Mouse (Mus musculus) hindbrain, postnatal 0 days (tissue): Measurements from ENCODE around the gene Vdr. TPM values are rescaled to one million over a fixed set of nuclear protein-coding genes. Genes with fewer than 3 reads are reported as not detected.
A peak's percentile ranks its signal among the peaks of the same experiment; 100 is the strongest.

Experiments
- ATAC-seq: fragments of 200-750 bp; cut with Nextera tagmentation; 2 replicates; pipeline ENCODE4 v1.8.0; 2017; ENCODE audit warnings: mild to moderate bottlenecking, moderate TSS enrichment, moderate library complexity
- DNase-seq: peaks from one replicate; pipeline ENCODE4 v3.0.0-alpha.2; 2015; ENCODE audit warnings: low spot score
- H3K27ac ChIP-seq: fragments of 300-500 bp; sonication (generic); 2 replicates; pipeline ENCODE4 v1.5.1; 2014; ENCODE audit warnings: mild to moderate bottlenecking
- H3K27me3 ChIP-seq: fragments of 300-500 bp; sonication (generic); 2 replicates; pipeline ENCODE4 v1.6.1; 2014; ENCODE audit warnings: low read length, mixed read lengths; ENCODE audit not compliant: insufficient read depth
- H3K36me3 ChIP-seq: fragments of 300-500 bp; sonication (generic); 2 replicates; pipeline ENCODE4 v1.6.1; 2014; ENCODE audit warnings: low read length, mixed read lengths; ENCODE audit not compliant: insufficient read depth
- H3K4me1 ChIP-seq: fragments of 300-500 bp; sonication (generic); 2 replicates; pipeline ENCODE4 v1.6.1; 2014; ENCODE audit warnings: antibody characterized with exemption, low read length, mixed read lengths; ENCODE audit not compliant: insufficient read depth
- H3K4me2 ChIP-seq: fragments of 300-500 bp; sonication (generic); 2 replicates; pipeline ENCODE4 v1.6.1; 2014; ENCODE audit warnings: low read depth, mild to moderate bottlenecking, low read length, moderate library complexity, mixed read lengths
- H3K4me3 ChIP-seq: fragments of 300-500 bp; sonication (generic); 2 replicates; pipeline ENCODE4 v1.5.1; 2014; ENCODE audit warnings: low read length
- H3K9ac ChIP-seq: fragments of 300-500 bp; sonication (generic); replicated peaks from 2 replicates; pipeline ENCODE4 v1.6.1; 2014; ENCODE audit warnings: mild to moderate bottlenecking, low read length, moderate library complexity, mixed read lengths
- H3K9me3 ChIP-seq: fragments of 300-500 bp; sonication (generic); 2 replicates; pipeline ENCODE4 v1.6.1; 2016; ENCODE audit warnings: low read length, mixed read lengths
- CTCF ChIP-seq: IDR thresholded peaks from 2 replicates; pipeline ENCODE4 v1.5.1; 2016; ENCODE audit warnings: antibody characterized with exemption, control low read depth, low read depth
- WGBS: fragments of 180-500 bp; shearing (Covaris S2); extraction: QIAGEN DNeasy Blood & Tissue Kit; methylation state at CpG from one replicate; pipeline ENCODE4 v1.1.7; 2014; 5-methylcytosine and 5-hydroxymethylcytosine counted together
- polyA plus RNA-seq: library from polyadenylated mRNA; unstranded; fragments of >200 nt; fragmentation: Nextera tagmentation; extraction: Ambion mirVana; gene quantifications from 2 replicates; pipeline ENCODE4 v1.2.1, GENCODE M21; 2015
- total RNA-seq: library from RNA; depleted of rRNA; stranded (reverse); fragments of >200 nt; gene quantifications from 2 replicates; pipeline ENCODE4 v1.2.3, GENCODE M21; 2014; rRNA removed

Gene Vdr
- total RNA-seq: 0.26 and 0.29 TPM in 2 replicates
- 0.38 and 0.76 TPM in 2 replicates for polyA plus RNA-seq

DNA sequence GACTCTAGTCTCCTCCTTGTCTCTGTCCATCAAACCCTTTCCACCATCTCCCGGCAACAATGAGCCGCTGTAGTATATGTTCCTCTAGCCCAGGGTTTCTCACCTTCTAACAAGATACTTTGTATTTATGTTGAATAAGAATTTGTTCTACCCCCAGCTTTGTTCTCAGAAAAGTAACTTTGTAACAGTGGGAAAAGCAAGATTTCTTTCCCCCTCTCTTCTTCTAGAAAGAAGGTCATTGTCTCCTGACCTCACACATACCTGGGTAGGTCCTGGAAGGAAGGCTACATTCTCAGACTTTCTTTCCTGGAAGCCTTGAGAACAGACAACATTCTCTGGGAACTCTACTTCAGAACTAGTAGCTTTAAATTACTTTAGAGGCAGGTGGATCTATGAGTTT lies at the start of gene Vdr:
Vdr (minus strand) TSS at position 101 of the 400 bp plus-strand sequence.
- Histone ChIP-seq H3K9me3 (no peaks in the 10 kb centered on the region), H3K4me3 (no peak within 1 kb of the TSS), H3K9ac (no peak within 1 kb of the TSS), H3K27me3 (peaks cover 8% of the 10 kb centered on the region), H3K4me2 (no peak within 1 kb of the TSS), H3K27ac (no peak within 1 kb of the TSS), H3K4me1 (0 out of 2 replicates have a peak, but pooled peaks cover 4% of the 10 kb centered on the region), H3K36me3 (no peaks in the 10 kb centered on the region)
- DNase-seq: no peak
- ATAC-seq: no peak
- TF ChIP-seq CTCF: no peak
- 90% methylated on average over 2 of the region's 2 CpGs for WGBS

- Histone ChIP-seq H3K9me3 (no peaks in the 10 kb centered on the region), H3K9ac (no peak overlapping the region), H3K27me3 (no peaks in the 10 kb centered on the region), H3K36me3 (no peaks in the 10 kb centered on the region), H3K4me1 (no peaks in the 10 kb centered on the region), H3K27ac (no peak overlapping the region), H3K4me3 (no peak overlapping the region), H3K4me2 (no peak overlapping the region)
- no peak for DNase-seq
- WGBS: 76% methylated on average over 11 of the region's 11 CpGs
- no peak for TF ChIP-seq CTCF
- ATAC-seq: no peak
Measured at GRCm38 (mm10) chr15:97956416-97956815, 46.0 kb upstream of the Vdr start.

DNA sequence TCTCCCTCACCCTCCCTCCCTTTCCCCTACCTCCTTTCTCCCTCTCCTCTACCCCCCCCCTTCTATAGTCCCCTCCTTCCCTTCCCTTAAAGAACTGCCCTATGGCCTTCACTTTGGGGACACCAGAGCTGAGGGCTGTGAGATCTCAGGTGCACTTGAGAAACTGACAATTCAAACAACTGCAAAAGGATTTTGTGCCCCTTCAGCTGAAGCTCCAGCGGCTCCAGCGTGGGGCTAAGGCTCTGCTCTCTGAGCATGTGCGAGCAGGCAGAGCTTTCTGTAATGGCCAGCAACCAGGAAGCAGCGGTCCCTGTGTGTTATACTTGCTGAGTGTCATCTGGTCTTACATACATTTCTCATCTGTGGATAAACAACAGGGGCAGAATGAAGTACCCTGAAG lies 45.3 kb upstream of the Vdr start:
- TF ChIP-seq CTCF: no peak
- Histone ChIP-seq H3K4me2 (no peak overlapping the region), H3K27me3 (no peaks in the 10 kb centered on the region), H3K4me3 (no peak overlapping the region), H3K4me1 (no peaks in the 10 kb centered on the region), H3K27ac (no peak overlapping the region), H3K9me3 (no peaks in the 10 kb centered on the region), H3K9ac (no peak overlapping the region), H3K36me3 (no peaks in the 10 kb centered on the region)
- DNase-seq: no peak
- no peak for ATAC-seq
- 26% methylated on average over 4 of the region's 4 CpGs for WGBS

DNA sequence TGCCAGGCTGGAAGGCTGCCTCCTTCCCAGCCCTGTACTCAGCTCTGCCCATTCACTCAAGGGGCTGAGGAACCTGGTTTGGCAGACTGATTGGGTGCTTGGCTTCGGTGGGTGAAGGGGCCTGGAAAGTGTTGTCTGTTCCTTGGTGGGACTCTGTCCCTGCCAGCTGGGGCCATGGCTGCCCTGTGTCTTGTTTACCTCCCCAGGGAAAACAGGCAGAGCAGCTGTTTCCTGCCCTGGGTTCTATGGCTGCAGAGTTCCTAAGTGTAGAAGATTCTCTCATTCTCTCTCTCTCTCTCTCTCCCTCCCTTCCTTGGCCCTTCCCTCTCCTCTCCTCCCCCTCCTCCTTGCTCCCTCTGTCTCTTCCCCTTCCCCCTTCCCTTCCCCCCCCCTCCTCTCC lies 44.9 kb upstream of the Vdr start:
- WGBS: 36% methylated on average over 1 of the region's 1 CpGs
- Histone ChIP-seq H3K4me1 (no peaks in the 10 kb centered on the region), H3K9ac (no peak overlapping the region), H3K27me3 (no peaks in the 10 kb centered on the region), H3K4me2 (no peak overlapping the region), H3K36me3 (no peaks in the 10 kb centered on the region), H3K9me3 (no peaks in the 10 kb centered on the region), H3K4me3 (no peak overlapping the region), H3K27ac (no peak overlapping the region)
- no peak for DNase-seq
- no peak for TF ChIP-seq CTCF
- ATAC-seq: no peak

DNA sequence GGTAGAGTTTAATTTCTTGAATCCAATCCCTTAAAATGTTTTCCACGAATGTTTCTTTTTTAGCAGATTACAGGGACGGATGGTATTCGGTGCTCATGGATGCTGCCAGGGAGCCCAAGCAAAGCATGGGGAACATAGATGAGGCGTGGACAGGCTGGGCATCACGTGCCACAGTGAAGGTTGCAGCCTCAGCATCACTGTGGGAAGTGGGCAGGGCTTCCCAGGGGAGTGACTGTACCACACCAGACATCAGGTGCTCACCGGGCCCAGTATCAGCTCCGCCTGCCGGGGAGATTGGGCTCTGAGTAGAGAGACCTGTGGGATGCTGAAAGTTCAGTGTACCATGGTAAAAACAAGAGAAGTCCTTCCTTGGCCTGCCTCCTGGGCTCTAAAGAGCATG lies 44.2 kb upstream of the Vdr start:
- Histone ChIP-seq H3K36me3 (no peaks in the 10 kb centered on the region), H3K27ac (no peak overlapping the region), H3K4me2 (no peak overlapping the region), H3K9me3 (no peaks in the 10 kb centered on the region), H3K4me1 (no peaks in the 10 kb centered on the region), H3K4me3 (no peak overlapping the region), H3K9ac (no peak overlapping the region), H3K27me3 (no peaks in the 10 kb centered on the region)
- DNase-seq (no peak), ATAC-seq (no peak)
- TF ChIP-seq CTCF: no peak
- 83% methylated on average over 8 of the region's 8 CpGs for WGBS

GRCm38 (mm10) chr15:97952889-97953189 lies 42.4 kb upstream of the Vdr start:
- H3K9ac ChIP-seq: no peak overlapping the region
- H3K4me3 ChIP-seq: no peak overlapping the region
- no peak for DNase-seq
- H3K27me3 ChIP-seq: no peaks in the 10 kb centered on the region
- no peak for ATAC-seq
- H3K9me3 ChIP-seq: no peaks in the 10 kb centered on the region
- no peaks in the 10 kb centered on the region for H3K4me1 ChIP-seq
- no peak overlapping the region for H3K27ac ChIP-seq
- WGBS: 62% methylated on average over 4 of the region's 4 CpGs
- no peak for TF ChIP-seq CTCF
- no peaks in the 10 kb centered on the region for H3K36me3 ChIP-seq
- no peak overlapping the region for H3K4me2 ChIP-seq

DNA sequence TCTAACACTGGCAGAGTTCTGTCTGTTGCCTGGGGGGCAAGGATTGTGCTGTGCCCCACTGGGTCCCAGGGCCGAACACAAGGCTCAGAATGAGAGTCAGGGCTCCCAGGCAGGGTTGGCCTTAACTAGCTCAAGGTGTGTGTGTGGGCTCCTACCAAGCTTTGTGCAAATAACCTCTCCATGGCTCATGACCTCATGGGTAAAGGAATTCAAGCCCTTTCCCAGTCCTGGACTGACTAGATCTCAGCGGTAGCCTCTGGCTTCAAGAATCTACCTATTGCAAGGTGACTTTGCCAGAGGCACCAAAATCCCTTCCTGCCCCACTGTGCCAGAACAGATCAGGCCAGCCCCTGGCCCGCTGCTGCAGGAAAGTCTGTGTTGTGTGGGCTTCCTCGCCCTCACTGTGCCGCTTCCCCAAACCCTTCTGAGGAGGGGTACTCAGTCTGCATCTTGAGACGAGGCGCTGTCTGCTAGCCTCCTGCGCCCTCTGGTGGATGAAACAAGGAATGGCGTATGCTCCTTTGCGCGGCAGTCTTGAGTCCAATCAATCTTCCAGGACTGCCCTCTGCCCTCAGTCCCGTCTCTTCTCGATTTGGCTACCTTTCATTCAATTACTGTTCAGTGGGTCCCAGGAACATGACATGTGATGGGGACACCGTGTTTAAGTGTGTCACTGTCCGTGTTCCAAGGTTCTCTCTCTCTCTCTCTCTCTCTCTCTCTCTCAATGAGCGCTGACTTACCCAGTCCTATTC lies 41.9 kb upstream of the Vdr start:
- H3K4me3 ChIP-seq: no peak overlapping the region
- TF ChIP-seq CTCF: peak; percentile 100
- no peaks in the 10 kb centered on the region for H3K27me3 ChIP-seq
- DNase-seq (peak; percentile 88), ATAC-seq (peak; percentile 41)
- H3K36me3 ChIP-seq: no peaks in the 10 kb centered on the region
- no peaks in the 10 kb centered on the region for H3K4me1 ChIP-seq
- 14% methylated on average over 16 of the region's 16 CpGs for WGBS
- H3K9ac ChIP-seq: no peak overlapping the region
- no peak overlapping the region for H3K4me2 ChIP-seq
- no peak overlapping the region for H3K27ac ChIP-seq
- H3K9me3 ChIP-seq: no peaks in the 10 kb centered on the region
